Mouse (Mus musculus): Measurements from ENCODE around the gene Osbpl3.

DNA sequence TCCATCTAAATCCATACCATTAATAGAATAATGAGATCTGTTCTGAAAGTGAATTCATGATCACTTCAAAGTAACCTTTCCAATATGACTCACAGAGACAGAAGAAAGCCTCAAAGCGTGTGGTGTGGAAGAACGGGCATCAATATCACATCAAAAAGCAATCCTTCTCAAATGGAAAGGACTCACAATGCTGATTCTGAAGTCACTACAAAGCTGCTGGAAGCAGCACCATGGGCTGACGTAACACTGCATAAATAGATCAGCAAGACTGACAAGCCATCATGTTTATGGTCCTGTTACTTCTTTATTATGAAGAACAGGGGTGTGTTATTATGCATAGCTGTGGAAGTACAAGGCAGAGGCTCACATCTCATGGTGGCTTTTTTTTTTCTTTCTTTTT lies 64.0 kb downstream of the Osbpl3 start:
- no peak for TF ChIP-seq CTCF (IDR thresholded peaks at IDR 0.05; ENCODE audit: borderline replicate concordance, insufficient read depth, low read length)
- TF ChIP-seq POLR2A (IDR thresholded peaks at IDR 0.05; ENCODE audit: low read depth, low read length) = no peak

Measured in embryonic fibroblast, embryonic 13.5 days (primary cell).